Mouse (Mus musculus) T-helper 17 cell (primary cell): Measurements from ENCODE around the gene Asna1.

Source experiments
- in situ Hi-C, 2 experiments: fragments of 300-600 bp; cut with MboI, MseI; formaldehyde crosslinking; loops; 1 replicate in 1 of 2; 2 replicates in 1 of 2; pipeline ENCODE4 v1.15.1; 2025; ENCODE audit warnings: high pct_unique_total_duplicates in 2 of 2

Asna1 gene

DNA sequence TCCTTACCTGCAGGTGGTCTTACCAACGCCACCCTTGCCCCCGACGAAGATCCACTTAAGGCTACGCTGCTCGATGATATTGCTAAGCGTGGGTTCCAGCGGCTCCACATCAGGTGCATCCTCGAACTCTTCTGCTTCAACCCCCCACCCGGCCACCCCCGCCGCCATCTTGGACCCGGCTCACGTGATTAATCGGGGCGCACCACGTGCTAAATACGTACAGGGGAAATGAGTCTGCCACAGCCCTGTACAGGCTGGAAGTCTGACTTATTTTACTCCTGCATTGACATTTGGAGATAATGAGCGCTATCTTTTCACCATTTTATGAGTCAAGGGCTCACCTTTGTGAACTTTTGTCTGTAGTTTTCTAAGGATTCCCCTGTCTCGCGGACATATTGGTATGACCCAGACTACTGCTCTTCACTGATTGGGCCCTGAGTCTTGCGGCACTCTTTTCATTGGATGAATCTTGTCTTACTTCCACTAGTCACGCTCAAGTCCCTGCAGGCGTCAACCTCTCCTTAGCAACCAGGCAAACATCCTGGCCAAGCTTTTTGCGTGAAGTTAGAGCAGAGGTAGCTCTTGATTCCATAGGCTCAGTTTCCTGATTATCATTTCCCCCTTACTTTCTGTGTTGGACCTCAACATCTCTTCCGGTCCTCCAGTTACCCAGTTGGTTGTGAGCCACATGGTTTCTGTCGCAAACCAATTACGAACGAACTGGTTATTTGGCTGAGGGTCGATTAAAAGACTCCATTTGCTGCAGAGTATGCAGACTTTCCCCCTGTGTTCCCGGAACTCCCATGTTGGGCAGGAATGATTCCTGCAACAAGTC, at the start of gene Asna1:
Asna1 (minus strand) TSS at position 184 of the 835 bp plus-strand sequence.
- in situ Hi-C loops: loop anchor here in 1 of 2 experiments (5.0 kb wide), 1 partner anchor 48 kb away; the partner anchor contains the start of gene Junb

DNA sequence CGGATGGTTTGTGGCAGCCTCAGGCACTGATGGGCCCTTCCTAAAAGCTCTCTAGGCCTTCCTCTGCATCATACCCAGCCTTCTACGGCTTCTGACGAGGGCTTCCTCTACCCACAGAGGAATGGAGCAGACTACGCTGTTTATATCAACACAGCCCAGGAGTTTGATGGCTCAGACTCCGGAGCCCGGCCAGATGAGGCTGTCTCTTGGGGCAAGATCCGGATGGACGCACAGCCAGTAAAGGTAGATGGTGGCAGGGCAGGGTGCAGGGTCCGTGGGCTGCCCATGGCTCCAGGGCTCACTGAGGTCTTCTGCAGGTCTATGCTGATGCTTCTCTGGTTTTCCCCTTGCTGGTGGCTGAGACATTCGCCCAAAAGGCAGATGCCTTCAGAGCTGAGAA, 49.5 kb upstream of the Asna1 start:
- in situ Hi-C loops: loop anchor here (5.0 to 25.0 kb wide), 4 partner anchors 97 to 1387 kb away; partner anchors contain the start of genes D8Ertd738e (in 1 of the 2), Junb (in 1 of the 2), Pkn1 (in 1 of the 2) and Zswim4 (in 1 of the 2)

DNA sequence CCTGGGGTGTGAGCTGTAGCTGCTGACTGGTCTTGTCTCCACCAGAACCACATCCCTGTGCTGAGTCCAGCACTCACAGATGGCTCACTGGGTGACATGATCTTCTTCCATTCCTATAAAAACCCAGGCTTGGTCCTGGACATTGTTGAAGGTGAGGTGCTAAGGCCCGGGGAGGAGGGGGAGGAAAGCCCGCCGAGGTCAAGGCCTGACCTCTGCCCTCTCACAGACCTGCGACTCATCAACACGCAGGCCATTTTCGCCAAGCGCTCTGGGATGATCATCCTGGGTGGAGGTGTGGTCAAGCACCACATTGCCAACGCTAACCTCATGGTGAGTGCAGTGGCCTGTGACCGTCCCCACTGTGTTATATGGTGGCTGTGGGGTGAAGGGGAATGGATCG, 49.1 kb upstream of the Asna1 start:
- in situ Hi-C loops: loop anchor here in 1 of 2 experiments (25.0 kb wide), 2 partner anchors 837 to 1387 kb away; partner anchors contain the start of genes D8Ertd738e, Pkn1 and Zswim4

DNA sequence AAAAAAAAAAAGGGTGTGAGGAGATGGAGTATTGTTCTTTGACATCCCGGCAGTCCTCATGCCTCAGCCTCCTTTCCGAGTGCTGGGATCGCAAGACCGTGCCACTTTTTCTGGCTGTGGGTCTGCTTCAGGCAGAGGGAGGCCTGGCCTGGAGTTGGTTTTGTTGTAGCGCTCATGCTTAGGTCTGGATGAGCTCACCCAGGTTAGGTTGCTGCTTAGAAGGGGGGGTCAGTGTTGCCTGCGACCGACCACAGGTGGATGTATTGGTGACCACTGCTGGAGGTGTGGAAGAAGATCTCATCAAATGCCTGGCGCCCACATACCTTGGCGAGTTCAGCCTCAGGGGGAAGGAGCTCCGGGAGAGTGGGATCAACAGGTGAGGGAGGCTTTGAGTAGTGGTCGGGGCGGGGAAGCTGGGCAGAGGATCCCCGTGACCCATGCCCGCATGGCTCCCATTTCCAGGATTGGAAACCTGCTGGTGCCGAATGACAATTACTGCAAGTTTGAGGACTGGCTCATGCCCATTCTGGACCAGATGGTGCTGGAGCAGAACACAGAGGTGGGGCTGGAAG, 48.0 kb upstream of the Asna1 start:
- in situ Hi-C loops: loop anchor here in 1 of 2 experiments (25.0 kb wide), 2 partner anchors 836 to 1386 kb away; partner anchors contain the start of genes D8Ertd738e, Pkn1 and Zswim4

DNA sequence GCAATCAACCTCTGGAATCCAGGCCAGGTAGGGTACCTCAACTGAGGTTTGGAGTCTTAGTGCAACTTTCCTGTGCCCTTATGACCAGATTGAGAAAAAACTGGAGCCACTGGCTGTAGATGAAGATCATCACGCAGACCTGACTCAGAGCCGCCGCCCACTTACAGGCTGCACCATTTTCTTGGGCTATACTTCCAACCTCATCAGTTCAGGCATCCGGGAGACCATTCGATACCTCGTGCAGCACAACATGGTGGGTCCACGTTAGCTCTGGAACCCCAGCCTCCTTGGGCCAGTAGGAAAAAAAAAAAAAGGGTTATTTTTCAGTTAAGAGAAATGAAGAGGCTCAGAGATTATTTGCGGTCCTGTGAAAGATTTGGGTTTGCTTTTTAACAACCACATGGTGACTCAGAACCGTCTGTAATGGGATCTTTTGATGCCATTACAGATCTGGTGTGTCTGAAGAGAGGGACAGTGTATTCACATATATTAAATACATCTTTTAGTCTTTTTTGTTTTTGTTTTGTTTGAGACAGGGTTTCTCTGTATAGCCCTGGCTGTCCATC, 47.4 kb upstream of the Asna1 start:
- in situ Hi-C loops: loop anchor here in 1 of 2 experiments (25.0 kb wide), 2 partner anchors 835 to 1385 kb away; partner anchors contain the start of genes D8Ertd738e, Pkn1 and Zswim4

DNA sequence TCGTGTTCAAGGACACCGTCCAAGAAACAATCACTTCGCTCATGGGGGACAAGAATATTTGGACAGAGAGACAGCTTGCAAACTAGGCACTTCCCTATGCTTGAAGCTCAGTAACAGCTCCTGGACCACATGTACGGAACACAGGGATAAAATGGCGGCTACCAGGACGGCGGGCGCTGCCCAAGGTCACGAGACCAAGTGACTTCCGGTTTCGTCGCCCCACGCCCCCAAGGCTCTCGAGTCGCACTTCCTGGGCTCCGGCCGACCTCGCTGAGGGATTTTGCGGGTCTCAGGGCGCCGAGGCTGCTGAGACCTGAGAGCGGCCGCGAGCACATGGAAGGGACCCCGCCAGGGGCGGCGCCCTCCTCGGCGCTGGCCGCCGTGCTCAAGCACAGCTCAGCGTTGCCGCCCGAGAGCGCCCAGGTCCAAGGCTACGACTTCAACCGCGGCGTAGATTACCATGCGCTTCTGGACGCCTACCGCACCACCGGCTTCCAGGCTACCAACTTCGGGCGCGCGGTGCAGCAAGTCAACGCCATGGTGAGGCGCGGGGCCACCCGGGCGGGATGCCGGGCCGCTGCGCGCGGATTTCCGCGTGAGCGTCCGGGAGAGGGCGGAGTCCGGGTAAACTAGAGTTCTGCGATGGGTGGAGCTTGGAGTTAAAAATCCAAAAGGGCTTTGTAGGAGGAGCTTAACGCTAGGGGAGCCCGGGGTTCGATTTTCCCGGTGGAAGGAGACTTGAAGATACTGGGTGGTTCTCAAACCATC, 46.6 kb upstream of the Asna1 start, which contains the start of gene Dhps:
Dhps (plus strand) TSS at position 244 of the 768 bp plus-strand sequence.
- in situ Hi-C loops: loop anchor here in 1 of 2 experiments (25.0 kb wide), 2 partner anchors 834 to 1384 kb away; partner anchors contain the start of genes D8Ertd738e, Pkn1 and Zswim4

DNA sequence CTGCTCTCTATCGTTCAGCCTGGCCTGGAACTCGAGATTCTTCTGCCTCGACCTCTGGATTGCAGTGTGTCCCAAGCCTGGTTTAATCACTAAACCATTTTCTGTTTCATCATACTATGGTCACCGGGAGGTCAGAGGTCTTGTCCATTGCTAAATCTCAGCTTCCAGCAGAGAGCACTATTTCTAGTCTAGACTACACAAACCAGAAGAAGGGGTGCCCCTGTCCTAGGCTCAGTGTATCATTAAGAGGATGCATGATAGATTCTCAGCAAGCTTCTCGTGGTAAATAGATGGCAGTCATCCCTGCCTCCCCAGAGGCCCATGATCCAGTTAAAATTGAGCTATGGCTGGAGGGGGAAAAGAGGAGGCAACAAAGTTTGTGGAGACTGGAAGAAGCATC, 46.0 kb upstream of the Asna1 start:
- in situ Hi-C loops: loop anchor here in 1 of 2 experiments (25.0 kb wide), 2 partner anchors 834 to 1384 kb away; partner anchors contain the start of genes D8Ertd738e, Pkn1 and Zswim4

DNA sequence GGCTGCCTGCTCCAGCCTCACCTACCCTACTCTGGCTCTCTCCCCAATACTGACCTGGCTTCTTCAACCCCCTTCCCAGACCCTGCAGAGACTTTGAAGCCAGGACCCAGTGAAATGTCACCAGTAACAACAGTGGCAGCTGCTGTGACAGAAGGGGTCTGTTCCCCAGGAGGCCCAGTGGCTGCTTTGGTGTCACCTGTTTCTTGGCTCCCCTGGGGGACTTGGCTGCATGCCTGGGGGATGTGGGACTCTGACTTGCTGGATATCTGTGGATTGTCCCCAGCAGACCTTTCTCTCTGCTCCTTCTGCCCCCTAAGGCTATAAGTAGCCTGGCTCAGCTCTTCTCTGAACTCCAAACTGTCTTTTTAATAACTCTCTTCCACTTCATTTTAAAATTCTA, 42.9 kb upstream of the Asna1 start, which contains the start of gene Gm5741:
Gm5741 (minus strand) TSS at position 1 of the 400 bp plus-strand sequence.
- in situ Hi-C loops: loop anchor here in 1 of 2 experiments (25.0 kb wide), 2 partner anchors 831 to 1381 kb away; partner anchors contain the start of genes D8Ertd738e, Pkn1 and Zswim4

DNA sequence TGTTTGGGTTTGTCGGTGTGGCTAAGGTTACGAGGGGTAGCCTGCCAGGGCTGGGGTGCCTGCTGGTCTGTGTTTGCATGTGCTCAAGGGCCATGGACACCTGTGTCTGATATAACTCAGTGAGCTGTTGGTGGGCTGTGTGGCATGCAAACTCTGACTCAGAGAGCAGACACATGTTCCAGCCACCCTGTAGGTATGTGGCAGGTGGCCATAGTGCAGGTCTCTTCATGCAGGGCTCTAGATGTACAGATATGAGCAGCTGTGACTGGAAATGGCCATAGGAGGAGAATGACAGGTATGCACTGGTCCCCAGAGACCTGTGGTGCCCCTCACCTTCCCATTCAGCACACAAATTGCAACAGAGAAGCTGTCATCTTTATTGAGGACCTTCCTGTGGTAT, 42.1 kb upstream of the Asna1 start:
- in situ Hi-C loops: loop anchor here in 1 of 2 experiments (25.0 kb wide), 2 partner anchors 830 to 1380 kb away; partner anchors contain the start of genes D8Ertd738e, Pkn1 and Zswim4

DNA sequence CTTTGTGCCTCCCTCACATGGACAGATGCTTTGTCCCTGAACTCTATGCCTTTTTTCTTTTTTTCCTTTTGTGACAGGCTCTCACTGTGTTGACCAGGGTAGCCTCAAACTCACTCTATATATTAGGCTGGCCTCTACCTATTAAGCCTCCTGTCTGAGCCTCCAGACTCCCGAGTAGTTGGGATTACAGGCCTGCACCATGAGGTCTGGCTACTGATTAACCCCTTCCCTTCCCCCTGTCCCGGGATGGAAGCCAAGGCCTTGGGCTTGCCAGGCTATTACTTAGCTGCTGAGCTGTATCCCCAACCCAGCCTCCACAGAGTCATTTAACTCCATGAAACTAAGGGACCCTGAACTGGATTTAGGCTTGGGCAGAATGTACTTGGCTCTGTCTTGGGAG, 40.1 kb upstream of the Asna1 start:
- in situ Hi-C loops: loop anchor here in 1 of 2 experiments (25.0 kb wide), 2 partner anchors 828 to 1378 kb away; partner anchors contain the start of genes D8Ertd738e, Pkn1 and Zswim4

DNA sequence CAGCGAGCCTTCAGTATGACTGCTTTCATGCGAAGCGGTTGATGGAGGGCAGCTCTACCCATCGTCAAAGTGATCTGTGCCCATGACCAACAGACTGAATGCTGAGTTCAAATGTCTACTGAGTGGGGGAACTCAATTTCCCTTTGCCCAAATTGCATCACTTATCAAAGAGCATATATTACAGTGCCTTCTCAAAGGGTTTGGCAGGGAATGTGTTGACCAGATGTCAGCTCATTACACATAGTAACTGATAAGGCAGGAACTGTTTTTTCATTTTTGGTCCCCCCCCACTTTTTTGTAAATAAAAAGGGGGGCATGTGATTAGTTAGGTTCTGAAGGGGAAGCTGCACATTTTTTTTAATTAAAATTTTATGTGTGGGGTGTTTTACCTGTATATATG, 37.5 kb upstream of the Asna1 start:
- in situ Hi-C loops: loop anchor here in 1 of 2 experiments (25.0 kb wide), 2 partner anchors 825 to 1375 kb away; partner anchors contain the start of genes D8Ertd738e, Pkn1 and Zswim4

DNA sequence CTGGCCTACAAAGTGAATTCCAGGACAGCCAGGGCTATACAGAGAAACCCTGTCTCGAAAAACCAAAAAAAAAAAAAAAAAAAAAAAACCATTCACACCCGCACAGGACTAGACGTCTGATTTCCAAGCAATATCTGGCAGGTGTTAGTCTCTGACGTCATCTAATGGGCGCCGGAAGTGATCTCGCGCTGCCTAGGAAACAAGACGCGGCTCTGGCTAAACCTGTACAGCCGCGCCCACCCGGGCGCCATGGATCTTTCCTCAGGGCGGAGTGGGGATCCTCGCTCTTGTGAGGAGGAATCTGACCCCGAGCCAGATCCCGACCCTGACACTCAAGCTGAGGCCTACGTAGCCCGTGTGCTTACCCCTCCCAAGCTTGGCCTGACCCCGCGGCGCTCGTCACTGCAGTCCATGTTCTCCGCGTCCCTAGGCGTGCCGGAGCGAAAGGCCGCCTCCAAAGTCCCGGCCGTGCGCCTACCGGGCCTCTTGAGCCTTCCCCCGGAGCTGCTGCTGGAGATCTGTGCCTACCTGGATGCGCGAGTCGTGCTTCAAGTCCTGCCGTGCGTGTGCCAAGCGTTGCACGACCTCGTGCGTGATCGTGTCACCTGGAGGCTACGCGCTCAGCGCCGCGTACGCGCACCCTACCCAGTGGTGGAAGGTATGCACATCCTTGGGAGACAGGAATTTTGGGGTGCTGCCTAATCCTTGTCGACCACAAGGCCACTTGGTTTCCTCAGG, 35.0 kb upstream of the Asna1 start, which contains the start of gene Fbxw9:
Fbxw9 (plus strand) TSS at position 177 of the 738 bp plus-strand sequence.
- in situ Hi-C loops: loop anchor here in 1 of 2 experiments (25.0 kb wide), 2 partner anchors 823 to 1373 kb away; partner anchors contain the start of genes D8Ertd738e, Pkn1 and Zswim4

DNA sequence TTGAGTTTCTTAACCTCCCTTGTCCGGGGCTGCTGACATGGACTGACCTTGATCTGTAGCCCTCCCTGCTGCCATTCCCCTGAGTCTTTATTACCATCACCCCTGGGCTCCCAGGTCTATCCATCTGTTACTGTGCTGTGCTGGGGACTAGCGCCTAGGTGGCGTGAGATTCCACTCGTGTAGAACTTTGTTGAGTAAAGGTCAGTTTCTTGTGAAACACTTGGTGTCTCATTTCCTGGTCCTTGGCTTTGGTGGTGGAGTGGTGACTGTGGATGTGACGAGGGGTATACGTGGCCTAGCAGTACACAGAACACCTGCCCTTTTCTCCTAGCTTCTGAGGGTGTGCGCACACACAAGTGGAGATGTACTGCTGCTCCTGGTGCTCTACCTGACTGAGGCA, 32.3 kb upstream of the Asna1 start:
- in situ Hi-C loops: loop anchor here in 1 of 2 experiments (25.0 kb wide), 2 partner anchors 820 to 1370 kb away; partner anchors contain the start of genes D8Ertd738e, Pkn1 and Zswim4

DNA sequence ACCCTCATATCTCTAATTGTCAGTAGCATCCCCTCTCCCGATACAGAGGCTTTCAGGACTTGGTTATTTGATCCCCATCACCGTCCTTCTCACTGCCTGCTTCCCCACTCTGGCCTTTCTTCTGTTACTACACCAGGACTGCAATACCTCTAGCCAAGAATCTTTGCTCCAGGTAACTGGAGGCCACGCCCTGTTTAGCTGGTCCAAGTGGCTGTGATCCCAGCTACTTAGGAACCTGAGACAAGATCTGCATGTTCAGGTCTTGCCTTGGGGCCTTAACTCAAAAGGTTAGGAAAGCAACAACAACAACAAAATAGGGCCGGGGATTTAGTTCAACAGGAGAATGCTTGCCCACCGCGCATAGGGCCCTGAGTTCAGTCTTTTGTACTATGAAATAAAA, 18.5 kb upstream of the Asna1 start:
- in situ Hi-C loops: no loop called here

DNA sequence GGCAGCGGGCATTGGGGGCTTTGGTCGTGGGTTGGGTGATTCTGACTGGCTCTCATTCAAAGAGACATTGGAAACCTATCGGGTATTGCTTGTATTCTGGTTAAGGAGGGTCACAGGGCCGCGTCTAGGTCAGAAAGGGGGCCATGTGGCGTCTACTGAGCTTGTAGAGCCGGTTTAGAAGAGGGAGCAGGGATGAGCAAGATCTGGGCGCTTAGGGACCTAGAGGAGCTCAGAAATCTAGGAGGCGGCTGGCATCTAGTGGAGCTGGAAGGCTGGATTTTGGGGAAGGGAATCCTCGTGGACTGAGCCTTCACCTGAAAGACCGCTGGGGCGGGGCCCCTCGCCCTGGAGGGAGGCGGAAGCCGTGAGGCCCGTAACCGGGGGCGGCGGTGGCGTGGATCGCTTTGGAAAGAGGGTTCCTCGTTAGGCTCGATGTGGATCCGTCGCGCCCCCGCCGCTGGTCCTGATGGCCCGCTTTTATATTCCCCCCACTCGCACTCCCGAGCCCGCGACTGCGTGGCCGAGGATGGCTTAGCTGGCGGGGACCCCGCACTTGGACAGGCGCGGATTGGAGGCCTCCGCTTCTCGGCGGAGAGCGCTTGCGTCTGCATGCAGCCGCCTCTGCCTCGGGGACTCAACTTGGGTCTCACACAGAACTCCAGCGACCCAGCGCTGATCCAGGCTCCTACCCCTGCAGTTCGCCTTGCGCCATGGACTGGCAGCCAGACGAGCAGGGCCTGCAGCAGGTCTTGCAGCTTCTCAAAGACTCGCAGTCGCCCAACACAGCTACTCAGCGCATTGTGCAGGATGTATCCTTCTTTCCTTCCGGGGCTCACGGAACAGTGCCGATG, 12.8 kb upstream of the Asna1 start:
- in situ Hi-C loops: no loop called here

DNA sequence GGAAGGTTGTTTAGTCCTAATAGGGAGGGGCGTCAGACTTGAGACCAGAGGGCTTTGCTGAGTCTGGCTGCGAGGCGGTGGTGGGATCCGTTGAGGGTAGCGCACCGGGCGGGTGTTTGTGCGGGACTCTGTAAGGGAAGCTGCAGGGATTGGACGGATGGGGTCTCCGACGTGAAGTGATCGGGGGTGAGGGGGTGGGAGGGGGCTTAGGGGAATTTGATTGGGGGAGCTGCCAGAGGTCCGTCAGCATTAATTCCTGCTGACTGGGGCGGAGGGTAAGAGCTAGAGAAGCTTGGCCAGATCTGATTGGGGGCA, 12.2 kb upstream of the Asna1 start:
- in situ Hi-C loops: no loop called here

DNA sequence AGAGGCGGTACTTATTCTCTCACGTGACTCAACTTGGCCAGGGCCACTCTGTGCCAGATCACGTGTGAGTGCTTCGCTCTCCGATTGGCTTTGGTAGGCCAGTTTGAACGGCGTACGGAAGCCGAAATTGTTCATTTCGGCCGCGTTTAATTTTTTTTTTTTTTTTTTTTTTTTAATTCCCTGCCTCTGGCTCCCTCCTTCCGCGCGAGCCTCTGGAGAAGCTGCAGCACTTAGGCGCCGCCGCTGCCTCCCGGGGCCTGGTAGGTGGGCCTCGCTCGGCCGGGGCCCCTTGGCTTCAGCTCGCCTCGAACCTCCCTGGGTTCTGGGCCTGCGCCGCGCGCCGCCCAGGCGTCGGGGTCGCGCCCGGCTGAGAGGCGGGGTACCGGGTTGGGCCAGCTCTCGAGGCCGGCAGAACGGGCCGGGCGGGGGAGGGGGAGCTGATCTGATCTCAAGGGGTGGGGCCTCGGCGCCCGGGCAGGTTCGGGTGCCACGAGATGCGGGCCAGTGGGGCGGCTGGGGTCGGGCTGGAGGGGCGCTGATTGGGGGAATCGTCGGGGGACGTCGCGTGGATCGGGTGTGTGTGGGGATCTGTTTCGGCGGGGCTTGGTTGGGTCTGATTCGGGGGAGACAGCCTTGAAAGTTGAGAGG, 11.8 kb upstream of the Asna1 start, which contains the start of gene Tnpo2:
Tnpo2 (plus strand) TSS at position 198 of the 648 bp plus-strand sequence.
- in situ Hi-C loops: no loop called here

DNA sequence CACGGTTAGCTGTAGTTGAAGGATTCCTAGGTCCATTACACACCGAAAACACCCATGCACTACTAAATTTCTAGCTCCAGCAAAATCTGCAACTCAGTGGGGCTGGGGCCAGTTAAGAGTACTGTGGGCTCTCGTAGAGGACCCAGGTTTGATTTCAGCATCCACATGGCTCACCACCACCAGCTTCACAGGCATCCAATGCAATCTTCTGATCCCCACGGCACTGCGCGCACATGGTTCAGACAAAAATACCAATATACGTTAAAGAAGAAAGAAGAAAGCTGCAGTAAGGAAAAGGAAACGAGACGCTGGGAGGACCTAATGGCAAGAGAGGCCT, 11.3 kb upstream of the Asna1 start:
- in situ Hi-C loops: no loop called here
